Mouse (Mus musculus) spleen, adult 18-20 months (tissue): Measurements from ENCODE around the gene Chtf18.
"Not testable (repeated sequence)": the region's sequence is repeated elsewhere in the genome, so short reads cannot be mapped to it uniquely, and the experiment has no call there.

Experiments used
- DNase-seq, 2 experiments: peaks; one replicate each; pipeline ENCODE4 v3.0.0; 2022; ENCODE audit warnings: mixed read lengths in 2 of 2

Chtf18 gene

DNA sequence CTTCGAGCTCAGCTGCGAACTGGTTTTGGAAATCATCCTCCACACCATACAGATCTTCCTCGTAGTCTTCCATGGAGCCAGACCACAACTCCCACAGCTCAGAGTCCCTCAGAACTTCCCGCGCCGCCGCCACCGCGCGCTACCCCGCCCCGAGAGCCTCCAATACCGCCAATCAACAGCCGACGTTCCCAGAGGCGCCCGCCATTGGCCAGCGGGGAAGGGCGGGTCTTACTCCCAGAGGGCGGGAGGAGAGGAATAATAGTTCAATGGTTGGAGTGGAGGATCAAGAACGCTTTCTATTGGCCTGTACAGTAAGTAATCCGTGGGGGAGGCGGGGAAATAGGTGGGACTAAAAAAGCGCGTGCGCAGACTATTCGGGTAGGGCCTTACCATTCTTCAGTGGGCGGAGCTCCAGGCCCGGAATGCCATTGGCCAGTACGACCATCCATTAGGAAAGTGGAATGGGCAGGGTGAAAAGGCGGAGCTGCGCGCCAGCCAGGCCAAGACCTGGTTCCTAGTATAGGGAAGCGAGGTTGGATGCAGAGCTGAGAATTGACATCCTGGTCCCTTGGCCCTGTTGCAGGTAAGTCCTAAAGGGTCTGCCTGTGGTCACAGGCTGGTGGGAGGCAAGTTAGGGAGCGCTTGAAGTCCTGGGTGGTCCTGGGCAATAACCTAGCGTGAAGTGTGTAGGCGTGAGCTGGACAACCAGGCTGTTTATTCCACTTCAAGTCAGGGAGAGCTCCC is at the start of gene Chtf18, which contains the start of gene Rpusd1:
TSS of gene Chtf18 (minus strand) at position 155 of the 744 bp plus-strand sequence.
TSS of gene Rpusd1 (plus strand) at position 406 of the 744 bp plus-strand sequence.
- peak; percentile 96 for DNase-seq

- no peak for DNase-seq
Observed at GRCm38 (mm10) chr17:25775318-25776062, 48.3 kb upstream of the Chtf18 start.

GRCm38 (mm10) chr17:25773549-25774120 is 46.4 kb upstream of the Chtf18 start, which contains the start of gene Narfl:
Gene Narfl, plus strand, starts transcription at chr17:25773776.
- peak; percentile 92 to 98 for DNase-seq

DNA sequence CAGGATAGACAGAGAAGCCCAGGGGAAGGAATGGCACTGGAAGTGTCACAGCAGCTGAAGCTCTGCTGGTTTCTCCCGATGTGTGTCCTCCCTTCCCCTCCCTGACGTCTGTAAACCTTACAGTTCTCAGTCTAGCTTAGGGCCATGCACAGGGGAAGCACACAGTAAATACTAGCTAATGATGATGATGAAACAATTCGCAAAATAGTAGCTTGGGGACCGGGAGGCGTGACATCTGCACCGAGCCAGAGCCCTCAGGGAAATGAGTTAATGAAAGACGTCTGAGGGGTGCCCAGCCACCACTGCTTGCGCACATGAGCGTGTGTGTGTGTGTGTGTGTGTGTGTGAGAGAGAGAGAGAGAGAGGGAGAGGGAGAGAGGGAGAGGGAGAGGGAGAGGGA is 42.1 kb upstream of the Chtf18 start:
- DNase-seq: no peak

- no peak for DNase-seq
Observed at GRCm38 (mm10) chr17:25765886-25766285, 38.7 kb upstream of the Chtf18 start.

DNA sequence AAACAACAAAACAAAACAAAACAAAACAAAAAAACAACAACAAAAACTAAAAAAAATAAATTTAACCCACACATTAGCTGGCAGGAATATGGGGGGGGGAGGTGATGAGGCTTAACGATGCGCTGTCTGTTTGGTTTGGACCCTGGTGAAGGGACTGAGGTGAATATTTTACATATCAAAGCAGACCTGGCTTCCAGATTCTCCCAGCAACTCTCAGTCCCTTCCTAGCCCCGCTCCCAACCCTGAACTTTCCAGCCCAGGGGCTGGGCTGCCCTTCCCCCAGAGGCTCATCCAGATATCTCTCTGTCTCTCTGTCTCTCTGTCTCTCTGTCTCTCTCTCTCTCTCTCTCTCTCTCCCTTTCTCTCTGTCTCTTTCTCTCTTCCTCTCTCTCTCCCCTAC is 35.4 kb upstream of the Chtf18 start:
- DNase-seq: no peak

- DNase-seq: no peak
Observed at GRCm38 (mm10) chr17:25761561-25761970, 34.3 kb upstream of the Chtf18 start.

DNA sequence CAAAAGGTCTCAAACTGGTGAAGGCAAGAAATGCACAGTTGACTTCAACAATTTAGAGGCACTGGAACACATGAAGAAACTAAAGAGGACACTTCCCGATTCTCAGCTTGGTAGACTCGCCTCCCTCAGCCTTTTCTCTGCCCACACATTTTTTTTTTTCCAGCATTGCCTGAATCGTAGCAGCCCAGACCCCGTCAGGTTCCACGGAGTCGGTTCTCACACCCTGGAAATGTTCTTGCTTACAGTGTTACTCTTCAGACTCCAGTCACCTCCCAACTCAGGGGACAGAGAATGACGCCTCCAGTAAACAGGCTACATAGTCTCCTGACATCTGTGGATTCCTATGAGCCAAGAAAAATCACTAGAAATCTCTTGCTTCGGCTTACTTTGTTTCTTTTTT is 32.9 kb upstream of the Chtf18 start:
- DNase-seq: no peak

DNA sequence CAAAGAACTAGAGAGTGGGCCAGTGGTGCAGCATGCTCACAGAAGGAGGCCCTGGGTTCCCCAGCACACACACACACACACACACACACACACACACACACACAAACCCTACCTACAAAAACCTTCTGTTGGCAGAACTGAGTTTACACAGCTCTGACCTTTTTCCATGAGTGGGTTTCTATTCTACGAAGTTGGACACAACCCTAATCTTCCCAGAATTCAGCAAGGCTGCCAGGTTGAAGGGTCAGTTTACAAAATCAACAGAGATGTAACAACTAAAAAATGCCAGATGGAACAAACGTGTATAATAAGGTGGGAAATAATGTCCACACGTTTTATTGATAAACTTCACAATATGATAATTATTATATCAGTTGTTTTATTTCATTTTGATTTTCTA is 30.5 kb upstream of the Chtf18 start:
- DNase-seq: no peak

- DNase-seq: no peak
Observed at GRCm38 (mm10) chr17:25756378-25757242, 29.4 kb upstream of the Chtf18 start.

GRCm38 (mm10) chr17:25755627-25756377 is 28.6 kb upstream of the Chtf18 start:
- no peak for DNase-seq

- no peak for DNase-seq
Observed at GRCm38 (mm10) chr17:25755086-25755485, 27.9 kb upstream of the Chtf18 start.

DNA sequence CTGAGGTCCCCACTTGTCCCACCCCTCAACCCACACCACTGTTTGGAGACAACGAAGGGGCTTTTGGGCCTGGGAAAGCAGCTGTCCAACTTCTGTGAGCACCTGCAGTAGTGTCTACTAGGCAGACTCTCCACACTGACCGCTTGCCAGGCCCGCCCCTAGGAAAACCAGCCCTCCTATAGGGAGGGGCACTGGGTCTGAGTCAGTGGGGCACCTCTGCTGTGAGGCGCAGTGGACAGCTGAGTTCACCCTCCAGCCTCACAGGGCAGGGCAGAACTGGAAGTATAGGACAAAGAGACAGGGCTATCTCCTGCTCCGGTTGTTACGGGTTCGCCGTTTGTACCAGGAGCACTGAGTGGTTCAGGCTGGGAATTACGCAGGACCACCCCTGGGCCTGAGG is 27.0 kb upstream of the Chtf18 start, which contains the start of gene Msln:
TSS of gene Msln (minus strand) at position 138 of the 400 bp plus-strand sequence.
- DNase-seq: no peak

DNA sequence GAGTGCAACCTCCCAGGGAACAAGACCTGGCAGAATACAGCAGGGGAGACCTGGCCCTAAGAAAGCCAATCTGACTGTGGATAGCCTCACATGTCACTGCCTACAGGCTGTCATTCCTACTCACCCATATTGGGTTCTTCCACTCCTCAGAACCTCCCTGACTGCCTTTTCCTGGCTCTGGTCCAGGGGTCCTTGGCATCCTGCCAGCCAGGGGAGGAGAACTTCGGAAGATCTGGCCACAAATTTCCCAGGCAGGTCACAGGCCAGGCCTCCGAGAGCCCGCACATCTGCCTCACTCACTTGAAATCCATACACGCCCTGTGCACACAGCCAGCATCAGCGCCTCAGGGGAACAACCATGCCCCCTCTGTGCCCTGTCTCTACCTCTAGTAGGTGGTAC is 24.2 kb upstream of the Chtf18 start:
- no peak for DNase-seq

DNA sequence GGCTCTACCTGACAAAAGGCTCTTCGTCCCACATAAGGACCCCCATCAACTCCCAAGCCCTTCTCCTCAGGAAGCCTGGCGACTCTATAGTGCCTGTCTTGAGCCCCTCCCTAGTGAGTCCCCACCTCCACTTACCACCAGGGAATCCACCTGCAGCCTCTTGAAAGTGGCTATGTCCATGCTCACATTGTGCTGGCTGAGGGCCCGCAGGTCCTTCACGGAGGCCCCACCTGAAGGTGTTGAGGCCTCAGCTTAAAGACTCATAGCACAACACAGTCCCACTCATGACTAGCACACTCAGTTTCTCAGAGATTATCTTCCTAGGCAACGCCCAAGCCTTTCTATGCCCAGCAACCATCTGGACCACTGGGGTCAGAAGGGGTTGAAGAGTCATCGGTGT is 22.1 kb upstream of the Chtf18 start:
- no peak for DNase-seq

- no peak for DNase-seq
Observed at GRCm38 (mm10) chr17:25748238-25748637, 21.0 kb upstream of the Chtf18 start.

- no peak for DNase-seq
Observed at GRCm38 (mm10) chr17:25744311-25744710, 17.1 kb upstream of the Chtf18 start.

DNA sequence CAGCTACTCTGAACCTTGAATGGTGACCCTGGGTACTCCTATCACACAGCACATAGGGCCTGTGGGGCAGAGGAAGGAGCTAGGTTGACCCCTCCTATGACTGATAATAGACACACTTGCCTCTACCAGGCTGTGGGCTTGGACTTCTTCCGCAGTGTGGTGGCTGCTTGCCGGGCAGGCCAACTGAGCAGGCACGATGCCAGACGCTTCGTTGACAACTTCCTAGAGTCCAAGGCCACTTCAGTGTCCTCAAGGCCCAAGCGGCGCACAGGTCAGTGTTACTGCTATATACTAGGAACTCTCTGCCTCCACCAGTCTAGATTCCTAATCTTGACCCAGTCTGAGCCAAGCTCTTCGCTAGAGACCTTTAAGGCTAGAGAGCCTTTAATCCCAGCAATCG is 16.6 kb upstream of the Chtf18 start:
- DNase-seq: no peak

DNA sequence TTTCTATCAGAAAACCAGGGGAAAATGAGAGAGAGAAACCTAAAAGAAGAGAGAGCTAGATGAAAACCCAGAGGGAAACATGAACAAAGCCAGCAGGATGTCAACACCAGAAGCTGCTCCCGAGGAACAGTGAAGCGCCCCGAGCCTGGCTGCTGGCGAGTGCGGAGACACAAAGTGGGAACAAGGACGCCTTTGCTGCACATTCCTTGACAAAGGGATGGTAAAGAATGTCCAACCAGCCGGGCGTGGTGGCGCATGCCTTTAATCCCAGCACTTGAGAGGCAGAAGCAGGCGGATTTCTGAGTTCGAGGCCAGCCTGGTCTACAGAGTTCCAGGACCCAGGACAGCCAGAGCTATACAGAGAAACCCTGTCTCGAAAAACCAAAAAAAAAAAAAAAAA is 14.3 kb upstream of the Chtf18 start:
- not testable (repeated sequence) for DNase-seq

DNA sequence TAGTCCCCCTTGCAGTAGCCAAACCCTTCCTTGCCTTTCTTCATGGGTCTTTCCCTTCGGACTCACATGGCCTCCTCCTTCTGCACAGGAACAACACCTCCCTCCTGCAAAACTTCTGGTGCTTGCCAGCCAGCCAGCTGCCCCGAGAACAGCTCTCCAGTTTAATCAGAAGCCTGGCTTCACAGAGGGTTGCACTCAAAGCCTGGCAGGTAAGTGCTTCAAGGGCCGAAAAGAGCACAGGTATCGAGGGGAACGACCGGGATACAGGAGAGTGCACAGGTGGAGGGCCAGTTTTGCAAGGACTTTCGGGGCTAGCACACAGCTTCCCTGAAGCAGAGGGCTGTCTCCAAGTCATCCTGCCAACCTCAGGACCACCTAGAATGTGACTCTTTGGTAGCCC is 11.6 kb upstream of the Chtf18 start:
- no peak for DNase-seq

- DNase-seq: no peak
Observed at GRCm38 (mm10) chr17:25735745-25736144, 8.5 kb upstream of the Chtf18 start, which contains the start of gene Mslnl. Gene Mslnl, plus strand, starts transcription at chr17:25736042.

DNA sequence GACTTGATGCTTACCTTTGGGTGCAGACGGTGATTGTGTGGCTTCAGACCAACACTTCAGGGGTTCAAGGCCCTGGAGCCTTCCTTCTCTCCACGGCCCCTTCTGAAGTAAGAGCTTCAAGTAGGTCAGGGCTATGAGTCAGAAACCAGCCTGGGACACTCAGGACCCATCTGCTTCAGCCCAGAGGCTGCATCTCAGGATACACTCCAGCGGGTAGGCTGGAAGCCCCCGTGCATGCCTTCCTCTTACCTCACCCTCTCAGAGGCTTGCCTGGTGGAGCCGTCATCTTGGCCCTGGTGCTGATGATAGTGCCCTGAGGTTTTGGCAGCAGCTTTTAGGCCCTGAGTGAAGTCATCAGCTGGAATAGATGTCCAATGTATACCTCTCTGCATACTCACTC is 8.0 kb upstream of the Chtf18 start:
- no peak for DNase-seq
